Mouse (Mus musculus) CH12.LX (cell line): ENCODE results near the gene AC170998.1. TPM values are rescaled to one million over a fixed set of nuclear protein-coding genes. Genes with fewer than 3 reads are reported as not detected.
"Not testable (repeated sequence)": the region's sequence is repeated elsewhere in the genome, so short reads cannot be mapped to it uniquely, and the experiment has no call there.

Source experiments
- DNase-seq: peaks from one replicate; pipeline ENCODE4 v3.0.0-alpha.2; 2013; ENCODE audit errors: extremely low read depth
- H3K27ac ChIP-seq: 2 replicates; pipeline ENCODE4 v1.5.1; 2012; ENCODE audit warnings: low read depth, mild to moderate bottlenecking, control low read depth, moderate library complexity; ENCODE audit not compliant: insufficient read depth
- H3K27me3 ChIP-seq: replicated peaks from 2 replicates; pipeline ENCODE3; 2012; ENCODE audit warnings: inconsistent platforms
- H3K36me3 ChIP-seq, 2 experiments: replicated peaks in 1 of 2; 2 replicates each; pipeline versions ENCODE3 to v1.6.1; 2012; ENCODE audit warnings: inconsistent platforms in 1 of 2, low read length in 1 of 2, mild to moderate bottlenecking in 1 of 2, mixed read lengths in 1 of 2, moderate library complexity in 1 of 2; ENCODE audit not compliant: control insufficient read depth in 1 of 2, insufficient read depth in 1 of 2
- H3K4me1 ChIP-seq, 2 experiments: 2 replicates each; pipeline ENCODE4 v1.6.1; 2012; ENCODE audit warnings: inconsistent platforms in 1 of 2, moderate library complexity in 1 of 2; ENCODE audit not compliant: insufficient read depth in 2 of 2, control insufficient read depth in 1 of 2
- H3K4me2 ChIP-seq: 2 replicates; pipeline ENCODE4 v1.6.1; 2012; ENCODE audit warnings: low read depth, mild to moderate bottlenecking, control low read depth; ENCODE audit not compliant: poor library complexity, insufficient read depth, severe bottlenecking
- H3K4me3 ChIP-seq, 3 experiments: fragments of 150-350 bp in 1 of 3; sonication (generic) in 1 of 3; replicated peaks in 1 of 3; 2 replicates each; pipeline versions ENCODE3 to v1.5.1; 2011 to 2012; ENCODE audit warnings: low read depth in 2 of 3, low read length in 2 of 3, mild to moderate bottlenecking in 2 of 3, moderate library complexity in 2 of 3, control low read depth in 1 of 3, improper control_type of control experiment in 1 of 3, inconsistent platforms in 1 of 3, mixed read lengths in 1 of 3; ENCODE audit not compliant: poor library complexity in 1 of 3
- H3K79me2 ChIP-seq: replicated peaks from 2 replicates; pipeline ENCODE4 v1.6.1; 2012; ENCODE audit warnings: mild to moderate bottlenecking, moderate library complexity; ENCODE audit not compliant: control insufficient read depth, poor library complexity, insufficient read depth, severe bottlenecking; ENCODE audit errors: extremely low read depth
- H3K9ac ChIP-seq: 2 replicates; pipeline ENCODE4 v1.6.1; 2012; ENCODE audit warnings: low read depth, mild to moderate bottlenecking, control low read depth, moderate library complexity; ENCODE audit not compliant: insufficient read depth
- H3K9me3 ChIP-seq: replicated peaks from 2 replicates; pipeline ENCODE3; 2012; ENCODE audit warnings: low read length, inconsistent platforms, mixed read lengths
- BHLHE40 ChIP-seq: IDR thresholded peaks from 2 replicates; pipeline ENCODE4 v1.6.1; 2011; ENCODE audit warnings: mild to moderate bottlenecking, low read depth, low read length, improper control_type of control experiment
- CHD2 ChIP-seq: IDR thresholded peaks from 2 replicates; pipeline ENCODE4 v1.6.1; 2011; ENCODE audit warnings: low read length, improper control_type of control experiment
- ELF1 ChIP-seq: IDR thresholded peaks from 2 replicates; pipeline ENCODE4 v1.6.1; 2014; ENCODE audit warnings: low read depth, mild to moderate bottlenecking, inconsistent platforms, low read length, improper control_type of control experiment
- ETS1 ChIP-seq: conservative IDR thresholded peaks from 2 replicates; pipeline ENCODE4 v1.6.1; 2012; ENCODE audit warnings: low read depth, mild to moderate bottlenecking, inconsistent platforms, low read length, improper control_type of control experiment, moderate library complexity
- KAT2A ChIP-seq: IDR thresholded peaks from 2 replicates; pipeline ENCODE4 v1.6.1; 2012; ENCODE audit warnings: low read length, improper control_type of control experiment, inconsistent platforms; ENCODE audit not compliant: insufficient replicate concordance
- MAFK ChIP-seq: IDR thresholded peaks from 2 replicates; pipeline ENCODE4 v1.6.1; 2011; ENCODE audit warnings: low read length, improper control_type of control experiment; ENCODE audit not compliant: insufficient replicate concordance
- MAX ChIP-seq: IDR thresholded peaks from 2 replicates; pipeline ENCODE4 v1.6.1; 2011; ENCODE audit warnings: low read length, improper control_type of control experiment
- MAZ ChIP-seq: IDR thresholded peaks from 2 replicates; pipeline ENCODE4 v1.6.1; 2012; ENCODE audit warnings: low read depth, mild to moderate bottlenecking, inconsistent platforms, low read length, improper control_type of control experiment, moderate library complexity
- MYC ChIP-seq: IDR thresholded peaks from 2 replicates; pipeline ENCODE4 v1.6.1; 2011; ENCODE audit warnings: low read depth, mild to moderate bottlenecking, improper control_type of control experiment, low read length
- NELFE ChIP-seq: IDR thresholded peaks from 2 replicates; pipeline ENCODE4 v1.6.1; 2011; ENCODE audit warnings: low read depth, low read length, improper control_type of control experiment
- NRF1 ChIP-seq: IDR thresholded peaks from 2 replicates; pipeline ENCODE4 v1.6.1; 2014; ENCODE audit warnings: low read depth, mild to moderate bottlenecking, inconsistent platforms, low read length, improper control_type of control experiment, moderate library complexity
- RAD21 ChIP-seq: IDR thresholded peaks from 2 replicates; pipeline ENCODE4 v1.6.1; 2011; ENCODE audit warnings: low read depth, mild to moderate bottlenecking, low read length, improper control_type of control experiment, moderate library complexity
- RCOR1 ChIP-seq: conservative IDR thresholded peaks from 2 replicates; pipeline ENCODE4 v1.6.1; 2012; ENCODE audit warnings: low read depth, mild to moderate bottlenecking, inconsistent platforms, low read length, improper control_type of control experiment
- SMC3 ChIP-seq: IDR thresholded peaks from 2 replicates; pipeline ENCODE4 v1.6.1; 2011; ENCODE audit warnings: low read depth, low read length, improper control_type of control experiment
- TCF12 ChIP-seq: IDR thresholded peaks from 2 replicates; pipeline ENCODE4 v1.6.1; 2014; ENCODE audit warnings: low read depth, mild to moderate bottlenecking, inconsistent platforms, low read length, improper control_type of control experiment
- UBTF ChIP-seq: IDR thresholded peaks from 2 replicates; pipeline ENCODE4 v1.6.1; 2012; ENCODE audit warnings: low read depth, mild to moderate bottlenecking, inconsistent platforms, low read length, improper control_type of control experiment, moderate library complexity
- ZC3H11A ChIP-seq: IDR thresholded peaks from 2 replicates; pipeline ENCODE4 v1.6.1; 2012; ENCODE audit warnings: low read depth, mild to moderate bottlenecking, inconsistent platforms, low read length, improper control_type of control experiment
- ZNF384 ChIP-seq: IDR thresholded peaks from 2 replicates; pipeline ENCODE4 v1.6.1; 2012; ENCODE audit warnings: low read depth, low read length, improper control_type of control experiment, inconsistent platforms
- dilution Hi-C: fragments of 300-500 bp; cut with MboI; formaldehyde crosslinking; loops from 2 replicates; pipeline ENCODE4 v1.14.3; 2020; ENCODE audit warnings: low sequenced_read_pairs; ENCODE audit not compliant: extremely low pct_unique_long_range_greater_than_20kb, extremely low pct_ligation_motif_present
- in situ Hi-C: fragments of 300-500 bp; cut with MboI; formaldehyde crosslinking; loops from 3 replicates; pipeline ENCODE4 v1.14.3; 2019; ENCODE audit warnings: low sequenced_read_pairs, low pct_ligation_motif_present, low pct_unique_long_range_greater_than_20kb, mixed read lengths
- polyA plus RNA-seq: library from polyadenylated mRNA; unstranded; fragments of >175 nt; gene quantifications from 2 replicates; pipeline ENCODE4 v1.2.1, GENCODE M21; 2012; ENCODE audit warnings: low read depth; ENCODE audit not compliant: insufficient read length
- total RNA-seq, 2 experiments: library from RNA; depleted of rRNA; stranded (reverse); fragments of 300-350 nt in 1 of 2; fragments of >200 nt in 1 of 2; gene quantifications; 2 replicates each; pipeline ENCODE4 v1.2.3; 2012 to 2014

Gene AC170998.1
- total and polyA plus RNA-seq, 3 experiments: 0.38 TPM; not detected in 2

- in situ Hi-C loops (no loop called here), dilution Hi-C loops (no loop called here)
- peaks cover 46 to 89% of the 10 kb centered on the region in 2 experiments for H3K36me3 ChIP-seq
- TF ChIP-seq ZC3H11A: no peak
- no peak for TF ChIP-seq MAZ
- TF ChIP-seq UBTF: no peak
- no peak for TF ChIP-seq NRF1
- no peak for TF ChIP-seq TCF12
- no peak for TF ChIP-seq CHD2
- TF ChIP-seq ETS1: no peak
- no peak overlapping the region for H3K4me2 ChIP-seq
- peaks cover 4% of the 10 kb centered on the region; the same call in 1 of the 2 replicates for H3K79me2 ChIP-seq
- H3K4me3 ChIP-seq: no peak overlapping the region
- no peak overlapping the region for H3K9ac ChIP-seq
- H3K27ac ChIP-seq: no peak overlapping the region
- peaks cover 3 to 10% of the 10 kb centered on the region in 2 experiments for H3K4me1 ChIP-seq
- H3K9me3 ChIP-seq: peaks cover 3% of the 10 kb centered on the region
- H3K27me3 ChIP-seq: no peaks in the 10 kb centered on the region
- DNase-seq: no peak
Measured at GRCm38 (mm10) chr17:28717535-28717934, 8.3 kb upstream of the AC170998.1 start.

GRCm38 (mm10) chr17:28727511-28727910 lies 1.6 kb downstream of the AC170998.1 start:
- peaks cover 36 to 86% of the 10 kb centered on the region in 2 experiments for H3K36me3 ChIP-seq
- dilution Hi-C loops, H3K27ac ChIP-seq, H3K4me1 ChIP-seq, H3K79me2 ChIP-seq, in situ Hi-C loops, H3K9me3 ChIP-seq, DNase-seq, H3K27me3 ChIP-seq, H3K4me2 ChIP-seq, H3K4me3 ChIP-seq, H3K9ac ChIP-seq: not testable (repeated sequence)

- Histone ChIP-seq H3K4me1 (peaks cover 3 to 25% of the 10 kb centered on the region in 2 experiments; a peak in 2 of 4 replicates), H3K79me2 (no peaks in the 10 kb centered on the region; the same call in 1 of the 2 replicates), H3K27ac (no peak overlapping the region)
- TF ChIP-seq BHLHE40 (no peak), ELF1 (no peak), MAX (no peak), TCF12 (no peak), MAFK (no peak), ZNF384 (no peak), MYC (no peak), NELFE (no peak), RAD21 (no peak), KAT2A (no peak), UBTF (no peak), RCOR1 (no peak), SMC3 (no peak)
- TF ChIP-seq, all 38 proteins: peak for 0
- no peak for DNase-seq
- Histone ChIP-seq H3K4me3 (no peak overlapping the region), H3K36me3 (peaks cover 28 to 81% of the 10 kb centered on the region in 2 experiments), H3K4me2 (no peak overlapping the region), H3K9ac (no peak overlapping the region), H3K9me3 (no peaks in the 10 kb centered on the region), H3K27me3 (no peaks in the 10 kb centered on the region)
- in situ Hi-C loops: no loop called here
- dilution Hi-C loops: no loop called here
Measured at GRCm38 (mm10) chr17:28735317-28736105, 9.6 kb downstream of the AC170998.1 start.
